Mouse (Mus musculus): Measurements from ENCODE around the gene Mrpl48.

Mrpl48 gene

GRCm38 (mm10) chr7:100589816-100590215 lies 18.3 kb downstream of the Mrpl48 start:
- in situ Hi-C loops (cut with MboI, MseI): no loop called here

GRCm38 (mm10) chr7:100582727-100583236 lies 25.3 kb downstream of the Mrpl48 start:
- in situ Hi-C loops (cut with MboI, MseI): no loop called here

DNA sequence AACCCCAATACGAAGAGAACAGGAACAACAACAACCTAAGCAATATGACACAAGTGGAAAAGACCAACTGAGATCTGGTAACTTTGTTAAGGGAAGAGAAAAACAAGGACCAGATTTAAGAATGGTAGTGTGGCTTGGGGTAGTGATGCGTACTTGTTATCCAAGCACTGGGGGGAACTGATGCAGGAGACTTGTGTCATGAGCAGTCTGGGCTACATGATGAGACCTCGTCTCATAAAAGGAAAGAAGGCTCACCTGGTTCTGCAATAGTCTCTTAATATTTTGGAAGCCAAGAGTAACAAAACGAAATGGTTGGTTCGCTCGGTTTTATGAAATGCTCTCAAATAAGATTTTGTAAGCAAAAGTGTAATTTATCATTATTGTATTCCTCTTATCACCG lies 25.9 kb downstream of the Mrpl48 start:
- in situ Hi-C loops (cut with MboI, MseI): no loop called here

- in situ Hi-C loops (cut with MboI, MseI): no loop called here
Measured at GRCm38 (mm10) chr7:100578794-100579193, 29.3 kb downstream of the Mrpl48 start.

GRCm38 (mm10) chr7:100572704-100573103 lies 35.4 kb downstream of the Mrpl48 start:
- in situ Hi-C loops (cut with MboI, MseI): no loop called here

DNA sequence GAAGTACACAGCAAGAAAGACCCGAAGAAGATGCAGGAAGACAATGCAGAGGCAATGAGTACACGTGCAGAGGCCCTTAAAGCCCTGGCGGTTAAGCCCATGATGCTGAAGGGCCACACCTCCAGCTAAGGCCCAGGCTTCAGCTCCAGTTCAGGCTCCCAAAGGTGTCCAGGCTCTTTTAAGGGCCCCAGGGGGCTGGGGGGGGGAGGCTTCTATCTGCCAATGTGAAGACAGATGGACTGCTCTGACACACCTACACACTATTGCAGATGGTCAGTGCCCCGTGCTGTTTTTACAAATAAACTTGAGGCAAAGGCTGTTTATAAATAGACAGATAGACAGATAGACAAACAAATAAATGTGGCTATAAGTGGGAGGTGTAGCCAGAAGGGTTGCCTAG lies 36.0 kb downstream of the Mrpl48 start:
- in situ Hi-C loops (cut with MboI, MseI): no loop called here

- in situ Hi-C loops (cut with MboI, MseI): no loop called here
Measured at GRCm38 (mm10) chr7:100570930-100571715, 37.0 kb downstream of the Mrpl48 start.

- in situ Hi-C loops (cut with MboI, MseI): loop anchor here (5.0 kb wide), 1 partner anchor 72 kb away; no protein-coding TSS in a partner anchor
Measured at GRCm38 (mm10) chr7:100569907-100570306, 38.2 kb downstream of the Mrpl48 start.

GRCm38 (mm10) chr7:100567238-100567637 lies 40.9 kb downstream of the Mrpl48 start:
- in situ Hi-C loops (cut with MboI, MseI): loop anchor here (5.0 kb wide), 1 partner anchor 75 kb away; no protein-coding TSS in a partner anchor

DNA sequence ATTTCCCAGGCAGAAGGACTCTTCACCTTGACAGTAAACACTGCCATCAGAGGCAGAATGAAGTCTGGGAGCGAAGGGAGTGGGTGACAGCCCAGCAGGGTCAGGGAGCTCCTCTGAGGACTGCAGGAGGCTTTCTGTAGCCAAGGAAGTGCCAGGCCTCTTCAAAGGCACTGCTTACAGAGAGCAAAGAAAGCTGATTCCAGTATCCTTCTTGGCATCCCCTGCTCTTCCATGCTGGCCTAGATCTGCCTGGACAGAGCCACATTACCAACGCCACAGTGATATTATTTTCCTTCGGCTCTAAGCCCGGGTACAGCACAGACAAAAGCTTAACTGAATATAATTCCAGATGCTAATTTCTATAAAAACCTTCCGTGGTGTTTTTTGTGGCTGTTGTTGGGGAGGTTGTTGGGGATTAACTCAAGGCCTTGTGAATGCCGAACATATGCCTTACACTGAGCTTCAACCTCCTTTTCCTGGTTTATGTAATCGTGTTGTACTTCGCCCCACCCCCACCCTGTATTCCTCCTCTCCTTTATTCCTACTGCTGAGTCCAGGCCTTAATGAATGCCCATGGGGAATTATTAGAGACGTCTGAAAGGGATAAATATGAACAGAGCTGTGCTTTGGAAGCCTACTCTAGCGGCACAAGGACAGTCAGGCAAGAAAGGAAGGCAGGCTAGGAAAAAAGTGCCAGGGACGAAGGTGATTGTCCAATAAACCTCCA lies 46.1 kb downstream of the Mrpl48 start:
- in situ Hi-C loops (cut with MboI, MseI): no loop called here

DNA sequence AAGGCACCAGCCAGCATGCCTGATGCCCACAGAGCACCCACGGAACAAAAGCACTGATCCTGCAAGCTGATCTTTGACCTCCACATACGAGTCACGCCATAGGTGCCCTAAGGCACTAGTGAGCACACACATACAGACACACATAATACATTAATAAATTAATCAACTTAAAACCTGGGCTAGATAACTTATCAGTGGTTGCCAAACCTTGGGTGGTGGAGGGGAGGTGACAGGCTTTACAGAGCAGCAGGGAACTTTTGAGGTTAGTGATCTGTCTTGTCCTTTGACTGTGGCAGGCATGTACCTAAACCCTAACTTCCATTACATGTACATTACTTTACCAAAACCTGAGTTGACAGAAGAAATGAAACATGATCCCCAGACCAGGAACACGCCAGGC lies 48.8 kb downstream of the Mrpl48 start:
- in situ Hi-C loops (cut with MboI, MseI): no loop called here

DNA sequence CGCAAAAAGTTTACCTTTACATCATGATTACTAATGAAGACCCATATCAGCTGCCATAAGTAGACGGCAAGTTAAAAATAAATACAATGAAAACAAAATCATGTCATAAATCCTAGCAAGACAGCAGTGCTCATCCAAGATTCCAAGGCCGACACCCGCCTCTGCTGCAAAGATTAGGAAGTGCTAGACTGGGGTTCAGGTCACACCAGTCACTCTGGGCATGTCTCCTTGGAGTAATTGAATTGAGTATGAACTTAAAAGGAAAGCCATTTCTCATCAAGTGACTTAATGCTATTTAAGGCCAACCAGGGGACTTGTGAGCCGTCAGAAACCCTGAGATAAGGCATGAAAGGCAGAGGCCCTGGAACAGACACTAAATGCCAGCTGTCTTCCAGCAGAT lies 50.9 kb downstream of the Mrpl48 start:
- in situ Hi-C loops (cut with MboI, MseI): no loop called here

DNA sequence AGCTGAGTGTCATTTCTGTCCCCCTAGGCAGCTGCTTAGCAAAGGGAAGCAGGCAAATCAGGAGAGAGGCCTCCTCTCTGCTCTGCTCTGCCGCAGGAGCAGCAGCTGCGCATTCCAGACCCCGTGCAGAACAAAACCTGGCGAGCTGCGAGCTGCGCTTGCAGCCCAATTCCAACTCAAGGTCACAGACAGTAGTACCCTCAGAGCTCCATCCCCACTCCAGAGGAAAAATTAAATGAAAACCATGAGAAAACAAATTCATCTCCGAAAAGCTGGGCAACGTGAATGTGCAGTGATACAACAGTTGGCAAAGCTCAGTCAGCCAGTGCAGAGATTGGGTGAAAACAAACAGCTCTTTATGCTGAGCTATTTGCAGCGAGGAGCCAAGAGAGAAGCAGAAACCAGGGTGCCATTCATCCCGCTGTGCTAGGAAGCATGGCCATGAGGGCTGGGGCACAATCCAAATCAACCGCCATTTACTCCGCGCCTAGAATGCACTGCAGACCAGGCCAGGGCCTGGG lies 52.6 kb downstream of the Mrpl48 start:
- in situ Hi-C loops (cut with MboI, MseI): no loop called here

DNA sequence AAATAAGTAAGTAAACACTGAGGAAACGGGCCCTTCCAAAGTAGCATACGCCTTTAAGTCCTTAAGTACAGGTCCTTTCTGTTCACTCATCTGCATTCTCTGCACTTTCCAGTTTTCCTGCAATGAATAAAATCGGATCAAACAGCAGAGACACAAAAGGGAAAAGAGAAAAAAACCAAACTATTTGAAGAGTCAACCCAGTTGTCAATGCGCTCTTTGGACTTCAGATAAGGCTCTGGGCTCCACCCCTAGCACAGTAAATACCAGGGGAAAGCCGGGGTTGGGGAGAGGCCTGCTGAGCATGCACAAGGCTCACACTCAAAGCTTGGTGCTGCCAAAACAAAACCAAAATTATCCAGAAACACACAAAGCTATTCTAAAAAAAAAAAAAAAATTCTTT lies 53.2 kb downstream of the Mrpl48 start:
- in situ Hi-C loops (cut with MboI, MseI): no loop called here

DNA sequence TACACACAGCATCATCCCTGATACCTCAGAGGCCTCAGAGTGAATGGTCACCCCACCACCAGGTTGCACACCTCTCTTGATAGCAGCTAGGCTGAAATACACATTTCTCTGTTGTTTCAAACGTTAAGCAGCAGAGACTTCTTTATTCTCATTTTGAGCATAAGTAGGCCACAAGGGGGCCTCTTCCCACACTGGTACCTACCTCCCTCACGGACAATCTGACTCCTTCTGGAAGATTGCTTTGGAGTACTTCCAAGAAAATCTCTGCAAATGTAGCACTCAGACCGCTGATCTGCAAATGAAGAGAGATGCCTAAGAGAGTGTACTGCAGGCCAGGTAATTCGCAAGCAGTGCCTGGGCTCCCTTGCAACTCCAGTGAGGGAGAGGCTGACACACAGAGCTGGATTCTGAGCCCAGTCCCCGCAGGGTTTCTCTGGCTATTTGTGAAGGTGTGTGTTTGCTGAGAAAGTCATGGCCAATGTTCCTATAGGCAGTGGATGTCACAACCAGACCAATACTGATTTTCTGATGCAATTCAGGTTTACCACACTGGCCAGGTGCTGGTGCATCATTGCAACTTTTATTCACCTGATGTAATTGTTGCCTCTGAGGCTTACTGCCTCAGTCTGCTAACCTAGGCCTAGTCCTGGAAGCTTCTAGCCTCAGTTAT lies 57.6 kb downstream of the Mrpl48 start:
- in situ Hi-C loops (cut with MboI, MseI): no loop called here

DNA sequence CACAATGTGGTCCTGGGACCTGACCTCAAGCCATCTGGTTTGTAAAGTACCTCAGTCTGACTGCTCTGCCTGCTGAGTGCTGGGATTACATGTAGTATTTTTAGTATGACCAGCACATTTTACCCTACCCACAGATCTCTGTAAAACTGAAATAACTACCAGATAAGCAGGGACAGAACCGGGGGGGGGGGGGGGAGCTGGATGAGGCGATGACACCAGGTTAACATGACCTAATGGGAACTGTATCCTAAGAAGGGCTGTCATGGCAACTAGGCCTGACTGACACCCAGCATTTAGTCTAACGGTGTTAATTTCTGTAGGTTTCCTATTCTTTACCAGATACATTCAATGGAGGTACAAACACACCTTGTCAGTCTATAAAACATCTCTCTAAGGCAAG lies 58.3 kb downstream of the Mrpl48 start:
- in situ Hi-C loops (cut with MboI, MseI): no loop called here

DNA sequence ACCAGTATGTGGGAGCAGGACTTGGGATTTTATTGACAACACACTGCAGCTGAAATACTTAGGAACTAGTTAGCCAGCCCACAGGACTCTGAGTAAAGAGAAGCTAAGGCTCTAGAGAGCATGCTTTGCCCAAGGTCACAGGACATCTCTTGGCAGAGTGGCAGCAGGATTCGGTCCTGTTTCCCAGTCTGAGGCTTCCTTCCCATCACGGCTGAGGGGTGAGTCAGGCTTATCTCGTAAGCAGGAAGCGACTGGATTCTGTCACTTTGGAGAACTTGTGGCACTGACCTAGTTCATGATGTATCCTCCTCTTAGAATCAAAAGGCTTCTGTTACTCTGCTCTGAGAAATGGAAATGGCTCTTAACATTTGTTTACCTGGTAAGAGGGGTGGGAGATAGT lies 60.5 kb downstream of the Mrpl48 start:
- in situ Hi-C loops (cut with MboI, MseI): no loop called here

DNA sequence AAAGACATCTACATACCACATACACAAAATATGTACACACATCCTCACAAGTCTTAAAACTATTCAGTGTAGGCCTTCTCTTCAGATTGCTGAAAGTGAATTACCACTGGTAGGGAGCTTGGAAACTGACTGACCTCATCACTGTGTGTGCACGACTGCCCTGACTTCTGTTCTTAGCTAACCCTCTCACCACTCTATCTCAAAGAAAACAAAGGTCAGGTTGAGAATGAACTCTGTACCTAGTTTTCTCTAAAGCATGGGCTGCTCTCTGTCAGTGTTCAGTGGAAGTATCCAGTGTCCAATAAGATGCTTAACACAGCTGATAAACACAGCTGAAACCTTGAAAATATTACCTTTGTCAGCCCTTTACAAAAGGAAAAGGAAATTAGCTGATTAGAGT lies 63.7 kb downstream of the Mrpl48 start:
- in situ Hi-C loops (cut with MboI, MseI): no loop called here

DNA sequence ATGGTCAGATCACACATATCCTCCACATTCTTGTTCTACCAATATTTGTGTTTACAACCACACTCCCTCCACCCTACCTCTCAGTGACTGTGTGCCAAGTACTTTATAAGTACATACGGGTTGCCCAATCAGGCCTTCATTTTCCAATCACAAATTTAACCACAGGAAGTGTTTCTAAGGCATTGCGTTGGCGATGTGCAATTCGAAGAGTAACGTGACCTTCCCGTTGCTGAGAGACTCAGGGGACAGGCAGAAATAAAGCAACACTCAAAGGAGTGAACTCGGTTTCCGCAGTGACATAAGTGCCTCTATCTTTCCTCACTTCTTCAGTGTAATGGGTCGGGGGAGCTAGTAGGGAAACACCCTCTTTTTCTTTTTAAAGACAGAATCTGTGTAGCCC lies 68.6 kb downstream of the Mrpl48 start:
- in situ Hi-C loops (cut with MboI, MseI): no loop called here

DNA sequence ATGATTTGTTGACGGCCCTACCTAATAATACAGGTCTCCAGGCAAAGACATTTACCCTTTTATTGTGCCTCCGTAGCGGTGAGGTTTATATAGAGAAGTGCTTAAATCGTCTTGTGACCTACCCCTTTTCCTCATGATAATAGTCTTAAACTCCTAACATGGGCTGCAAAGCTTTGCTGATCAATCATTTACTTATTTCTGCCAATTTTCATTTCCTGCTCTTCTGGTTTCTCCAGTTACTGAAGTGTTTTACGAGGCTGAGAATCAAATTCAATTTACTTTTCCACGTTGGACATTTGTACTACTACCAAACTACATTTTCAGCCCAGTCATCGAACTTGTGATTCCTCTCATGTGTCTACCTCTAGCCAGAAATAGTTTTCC lies 70.6 kb downstream of the Mrpl48 start:
- in situ Hi-C loops (cut with MboI, MseI): no loop called here

DNA sequence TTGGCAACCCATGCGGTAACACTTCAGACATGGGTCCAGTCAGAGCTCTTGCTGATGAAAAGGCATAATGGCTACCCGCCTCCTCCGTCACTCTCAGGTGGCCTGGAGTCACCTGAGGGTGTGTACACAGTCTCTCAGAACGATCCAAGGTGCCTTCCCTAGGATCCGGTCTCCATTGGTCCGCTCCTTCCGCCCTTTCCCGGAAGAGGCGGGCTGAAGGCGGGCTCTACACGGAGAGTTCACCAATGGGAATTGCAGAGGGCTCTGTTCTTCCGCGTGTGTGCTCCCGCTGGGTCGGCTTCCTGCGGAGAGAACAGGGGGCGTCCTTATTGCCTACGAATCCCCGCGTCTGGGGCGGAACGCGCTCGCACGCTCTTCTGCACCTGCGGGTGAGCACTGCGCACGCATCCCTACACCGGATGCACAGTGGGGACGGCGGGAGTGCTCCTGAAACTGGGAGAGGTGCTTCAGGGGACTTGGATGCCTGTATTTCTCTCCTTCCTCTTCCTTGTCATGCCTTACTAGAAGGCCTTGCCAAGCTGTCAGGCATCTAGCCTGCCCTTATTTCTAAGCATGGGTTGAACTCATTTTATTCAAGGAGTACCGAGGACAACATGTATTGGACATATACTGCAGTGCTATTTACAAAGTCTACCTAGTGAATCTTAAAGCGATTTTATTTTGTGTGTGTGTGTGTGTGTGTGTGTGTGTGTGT lies 71.1 kb downstream of the Mrpl48 start, which contains the start of gene Coa4:
TSS of gene Coa4 (plus strand) at position 268 of the 715 bp plus-strand sequence.
- in situ Hi-C loops (cut with MboI, MseI): no loop called here

All from T-helper 1 cell (primary cell).